7 mouse cellular contexts compared by ENCODE assay signal in genomic region chr17:29322603-29322962, GRCm38 (mm10). TPM values are rescaled to one million over a fixed set of nuclear protein-coding genes. Genes with fewer than 3 reads are reported as not detected.
A peak's percentile ranks its signal among the peaks of the same experiment; 100 is the strongest.
DNase-seq lines count a peak whose midpoint lies in the region; ATAC-seq lines count a peak whose summit lies in the region.

No protein-coding gene starts in this region.

- no peaks in the 10 kb centered on the region for H3K36me3 ChIP-seq in midbrain, embryonic 14.5 days (ENCODE audit: control insufficient read depth, insufficient read depth, low read length)
- H3K36me3 ChIP-seq in midbrain, embryonic 16.5 days (ENCODE audit: control insufficient read depth, insufficient read depth, low read length) = no peaks in the 10 kb centered on the region
- H3K36me3 ChIP-seq in liver, embryonic 15.5 days (replicated peaks) = no peaks in the 10 kb centered on the region

- peaks cover 32% of the 10 kb centered on the region for H3K4me1 ChIP-seq in midbrain, embryonic 14.5 days (ENCODE audit: control insufficient read depth, insufficient read depth, low read length)
- H3K4me1 ChIP-seq in midbrain, embryonic 16.5 days (ENCODE audit: control insufficient read depth, insufficient read depth, low read length) = peaks cover 23% of the 10 kb centered on the region
- H3K4me1 ChIP-seq in liver, embryonic 15.5 days (replicated peaks) = peaks cover 28% of the 10 kb centered on the region

- DNase-seq in midbrain, embryonic 14.5 days = no peak
- DNase-seq in kidney, adult 18-20 months = peak; percentile 50
- peak; percentile 75 for DNase-seq in yolk sac, embryonic 10.5 days (ENCODE audit: low spot score)
- no peak for DNase-seq in cerebellum, postnatal 4 days (ENCODE audit: low spot score in 2 of 2)
- no peak for DNase-seq in layer of hippocampus, postnatal 25 days (ENCODE audit: extremely low spot score in 1 of 2, low spot score in 1 of 2)

- H3K4me3 ChIP-seq in midbrain, embryonic 14.5 days (replicated peaks; ENCODE audit: low read depth, low read length) = no peak overlapping the region
- no peak overlapping the region for H3K4me3 ChIP-seq in midbrain, embryonic 16.5 days (ENCODE audit: low read depth, low read length)
- H3K4me3 ChIP-seq in liver, embryonic 15.5 days (replicated peaks) = no peak overlapping the region

- 0 out of 2 replicates have a peak overlapping the region, but pooled peaks have one; percentile 6 for H3K9ac ChIP-seq in midbrain, embryonic 14.5 days (replicated peaks; ENCODE audit: low read length)
- H3K9ac ChIP-seq in midbrain, embryonic 16.5 days (ENCODE audit: low read depth, low read length) = no peak overlapping the region
- H3K9ac ChIP-seq in liver, embryonic 15.5 days = no peak overlapping the region

- H3K27ac ChIP-seq in midbrain, embryonic 14.5 days (replicated peaks; ENCODE audit: low read depth, low read length) = no peak overlapping the region
- no peak overlapping the region for H3K27ac ChIP-seq in midbrain, embryonic 16.5 days (ENCODE audit: low read length)
- no peak overlapping the region for H3K27ac ChIP-seq in liver, embryonic 15.5 days (replicated peaks)

- peak overlapping the region; percentile 8; the same call in 1 of the 2 replicates for H3K4me2 ChIP-seq in midbrain, embryonic 14.5 days (ENCODE audit: low read length)
- no peak overlapping the region for H3K4me2 ChIP-seq in midbrain, embryonic 16.5 days (ENCODE audit: low read length)
- H3K4me2 ChIP-seq in liver, embryonic 15.5 days = peak overlapping the region; percentile 15; the same call in 1 of the 2 replicates

- ATAC-seq in midbrain, embryonic 14.5 days (ENCODE audit: low FRiP score, low TSS enrichment) = no peak
- ATAC-seq in midbrain, embryonic 16.5 days = no peak
- 0 out of 2 replicates have a peak, but pooled peaks have one; percentile 22 for ATAC-seq in liver, embryonic 15.5 days (ENCODE audit: insufficient read depth)

- no peaks in the 10 kb centered on the region for H3K9me3 ChIP-seq in midbrain, embryonic 14.5 days (ENCODE audit: control insufficient read depth, low read length)
- no peaks in the 10 kb centered on the region for H3K9me3 ChIP-seq in midbrain, embryonic 16.5 days (replicated peaks; ENCODE audit: control insufficient read depth, low read length, poor library complexity, severe bottlenecking)
- no peaks in the 10 kb centered on the region for H3K9me3 ChIP-seq in liver, embryonic 15.5 days (replicated peaks)

- H3K27me3 ChIP-seq in midbrain, embryonic 14.5 days (ENCODE audit: control insufficient read depth, insufficient read depth, low read length) = peaks cover 23% of the 10 kb centered on the region
- peaks cover 8% of the 10 kb centered on the region for H3K27me3 ChIP-seq in midbrain, embryonic 16.5 days (ENCODE audit: control insufficient read depth, insufficient read depth, low read depth, low read length)
- peaks cover 63% of the 10 kb centered on the region for H3K27me3 ChIP-seq in liver, embryonic 15.5 days

- 28% methylated on average over 18 of the region's 18 CpGs for WGBS in midbrain, embryonic 14.5 days
- WGBS in midbrain, embryonic 16.5 days = 26% methylated on average over 18 of the region's 18 CpGs
- 48% methylated on average over 18 of the region's 18 CpGs for WGBS in liver, embryonic 15.5 days (ENCODE audit: insufficient replicate concordance)

RNA-seq across cellular contexts. Expression of gene Pi16, which starts 5.1 kb away (rescaled TPM):
- 1.3 and 2.8 TPM in 2 replicates for polyA plus RNA-seq in midbrain, embryonic 14.5 days (2014; fragmentation: Nextera tagmentation; extraction: Ambion mirVana)
- polyA plus RNA-seq in midbrain, embryonic 16.5 days (2015; fragmentation: Nextera tagmentation; extraction: Ambion mirVana) = 3.3 and 4.4 TPM in 2 replicates
- polyA plus RNA-seq in liver, embryonic 15.5 days (2015; fragmentation: Nextera tagmentation; extraction: Ambion mirVana) = 1.9 and 2.4 TPM in 2 replicates
- total RNA-seq in layer of hippocampus, postnatal 25 days (2021) = 1 to 10 TPM in 1 of 2 experiments, under 1 TPM in 1; 0.98 to 1.5 TPM

RNA-seq across cellular contexts. Expression of gene Mtch1, which starts 25.2 kb away (rescaled TPM):
- polyA plus RNA-seq in midbrain, embryonic 14.5 days (2014; fragmentation: Nextera tagmentation; extraction: Ambion mirVana) = 533 and 550 TPM in 2 replicates
- polyA plus RNA-seq in midbrain, embryonic 16.5 days (2015; fragmentation: Nextera tagmentation; extraction: Ambion mirVana) = 463 and 470 TPM in 2 replicates
- 59.4 and 74.4 TPM in 2 replicates for polyA plus RNA-seq in liver, embryonic 15.5 days (2015; fragmentation: Nextera tagmentation; extraction: Ambion mirVana)
- total RNA-seq in layer of hippocampus, postnatal 25 days (2021) = 100 to 1,000 TPM; 556 to 630 TPM

RNA-seq across cellular contexts. Expression of gene Fgd2, which starts 38.1 kb away (rescaled TPM):
- polyA plus RNA-seq in midbrain, embryonic 14.5 days (2014; fragmentation: Nextera tagmentation; extraction: Ambion mirVana) = 4.4 and 4.9 TPM in 2 replicates
- polyA plus RNA-seq in midbrain, embryonic 16.5 days (2015; fragmentation: Nextera tagmentation; extraction: Ambion mirVana) = 8.6 and 12.7 TPM in 2 replicates
- 6.5 and 8.4 TPM in 2 replicates for polyA plus RNA-seq in liver, embryonic 15.5 days (2015; fragmentation: Nextera tagmentation; extraction: Ambion mirVana)
- 1 to 10 TPM; 5.6 to 8.2 TPM for total RNA-seq in layer of hippocampus, postnatal 25 days (2021)

RNA-seq across cellular contexts. Expression of gene BC004004, which starts 54.0 kb away (rescaled TPM):
- 117 and 122 TPM in 2 replicates for polyA plus RNA-seq in midbrain, embryonic 14.5 days (2014; fragmentation: Nextera tagmentation; extraction: Ambion mirVana)
- polyA plus RNA-seq in midbrain, embryonic 16.5 days (2015; fragmentation: Nextera tagmentation; extraction: Ambion mirVana) = 125 TPM in 2 replicates
- polyA plus RNA-seq in liver, embryonic 15.5 days (2015; fragmentation: Nextera tagmentation; extraction: Ambion mirVana) = 62.7 and 69.9 TPM in 2 replicates
- 10 to 100 TPM; 96.8 to 96.9 TPM for total RNA-seq in layer of hippocampus, postnatal 25 days (2021)

RNA-seq across cellular contexts. Expression of gene Ppil1, which starts 58.6 kb away (rescaled TPM):
- 112 and 114 TPM in 2 replicates for polyA plus RNA-seq in midbrain, embryonic 14.5 days (2014; fragmentation: Nextera tagmentation; extraction: Ambion mirVana)
- 106 and 107 TPM in 2 replicates for polyA plus RNA-seq in midbrain, embryonic 16.5 days (2015; fragmentation: Nextera tagmentation; extraction: Ambion mirVana)
- 86.2 and 92.9 TPM in 2 replicates for polyA plus RNA-seq in liver, embryonic 15.5 days (2015; fragmentation: Nextera tagmentation; extraction: Ambion mirVana)
- 10 to 100 TPM; 17.7 to 19.6 TPM for total RNA-seq in layer of hippocampus, postnatal 25 days (2021)

Comparison
In these comparisons a context has a peak if more than half of its experiments do, and no peak if none do; other contexts are left out.
1. DNase-seq: peak in kidney, adult 18-20 months (single experiment) and yolk sac, embryonic 10.5 days (single experiment); none in midbrain, embryonic 14.5 days (single experiment), cerebellum, postnatal 4 days (0 of 2) and layer of hippocampus, postnatal 25 days (0 of 2).